Mouse (Mus musculus): ENCODE measurements at regions not wholly inside any gene's neighbourhood (a gene's known extent, or its start where the extent isn't known, plus 50 kb on each side); places are given as distances from the start of the nearest gene placed in this dataset.

- Histone ChIP-seq H3K4me3 (ENCODE audit: control insufficient read depth in 1 of 2, insufficient read depth in 1 of 2, low read depth in 1 of 2, low read length in 2 of 2) (no peak overlapping the region), H3K9ac (ENCODE audit: low read length) (no peak overlapping the region), H3K27ac (replicated peaks in 1 of 2; ENCODE audit: control insufficient read depth in 1 of 2, insufficient read depth in 1 of 2, low read depth in 2 of 2, low read length in 2 of 2) (no peak overlapping the region), H3K4me2 (ENCODE audit: low read length) (no peak overlapping the region), H3K9me3 (ENCODE audit: control insufficient read depth, low read length) (no peaks in the 10 kb centered on the region), H3K27me3 (ENCODE audit: control insufficient read depth, insufficient read depth, low read length) (no peaks in the 10 kb centered on the region), H3K36me3 (ENCODE audit: control insufficient read depth, insufficient read depth, low read length) (no peaks in the 10 kb centered on the region), H3K4me1 (ENCODE audit: control insufficient read depth in 2 of 2, insufficient read depth in 2 of 2, low read length in 2 of 2) (no peaks in the 10 kb centered on the region; a peak in 1 of 4 replicates)
- no peak for ATAC-seq (ENCODE audit: insufficient number of reproducible peaks, insufficient read depth, low FRiP score, low read depth)
- 36% methylated on average over 11 of the region's 11 CpGs for WGBS
These were observed 78.2 kb upstream of the Smad3 start for GRCm38 (mm10) chr9:63836036-63836435.

- no peak overlapping the region for H3K4me2 ChIP-seq (ENCODE audit: low read length)
- no peak overlapping the region for H3K4me3 ChIP-seq (ENCODE audit: control insufficient read depth in 1 of 2, insufficient read depth in 1 of 2, low read depth in 1 of 2, low read length in 2 of 2)
- H3K9ac ChIP-seq (ENCODE audit: low read length): no peak overlapping the region
- WGBS: 61% methylated on average over 3 of the region's 3 CpGs
- no peaks in the 10 kb centered on the region for H3K36me3 ChIP-seq (ENCODE audit: control insufficient read depth, insufficient read depth, low read length)
- H3K4me1 ChIP-seq (ENCODE audit: control insufficient read depth in 2 of 2, insufficient read depth in 2 of 2, low read length in 2 of 2): no peaks in the 10 kb centered on the region; a peak in 1 of 4 replicates
- no peak for ATAC-seq (ENCODE audit: insufficient number of reproducible peaks, insufficient read depth, low FRiP score, low read depth)
- no peaks in the 10 kb centered on the region for H3K27me3 ChIP-seq (ENCODE audit: control insufficient read depth, insufficient read depth, low read length)
- no peak overlapping the region for H3K27ac ChIP-seq (replicated peaks in 1 of 2; ENCODE audit: control insufficient read depth in 1 of 2, insufficient read depth in 1 of 2, low read depth in 2 of 2, low read length in 2 of 2)
- H3K9me3 ChIP-seq (ENCODE audit: control insufficient read depth, low read length): no peaks in the 10 kb centered on the region
These were observed 76.6 kb upstream of the Smad3 start for GRCm38 (mm10) chr9:63834416-63834815.

- Histone ChIP-seq H3K9ac (ENCODE audit: low read length) (no peak overlapping the region), H3K4me1 (ENCODE audit: control insufficient read depth in 2 of 2, insufficient read depth in 2 of 2, low read length in 2 of 2) (no peaks in the 10 kb centered on the region), H3K27me3 (ENCODE audit: control insufficient read depth, insufficient read depth, low read length) (no peaks in the 10 kb centered on the region), H3K9me3 (ENCODE audit: control insufficient read depth, low read length) (no peaks in the 10 kb centered on the region), H3K4me2 (ENCODE audit: low read length) (no peak overlapping the region), H3K4me3 (ENCODE audit: control insufficient read depth in 1 of 2, insufficient read depth in 1 of 2, low read depth in 1 of 2, low read length in 2 of 2) (no peak overlapping the region), H3K27ac (replicated peaks in 1 of 2; ENCODE audit: control insufficient read depth in 1 of 2, insufficient read depth in 1 of 2, low read depth in 2 of 2, low read length in 2 of 2) (no peak overlapping the region), H3K36me3 (ENCODE audit: control insufficient read depth, insufficient read depth, low read length) (no peaks in the 10 kb centered on the region)
- no peak for ATAC-seq (ENCODE audit: insufficient number of reproducible peaks, insufficient read depth, low FRiP score, low read depth)
- WGBS: 76% methylated on average over 3 of the region's 3 CpGs
These were observed 60.4 kb upstream of the Smad3 start for GRCm38 (mm10) chr9:63818163-63818562.

GRCm38 (mm10) chr9:63816540-63816939 lies 58.7 kb upstream of the Smad3 start:
- no peak overlapping the region for H3K4me2 ChIP-seq (ENCODE audit: low read length)
- H3K27ac ChIP-seq (replicated peaks in 1 of 2; ENCODE audit: control insufficient read depth in 1 of 2, insufficient read depth in 1 of 2, low read depth in 2 of 2, low read length in 2 of 2): no peak overlapping the region
- H3K36me3 ChIP-seq (ENCODE audit: control insufficient read depth, insufficient read depth, low read length): no peaks in the 10 kb centered on the region
- H3K9me3 ChIP-seq (ENCODE audit: control insufficient read depth, low read length): no peaks in the 10 kb centered on the region
- 51% methylated on average over 2 of the region's 2 CpGs for WGBS
- H3K4me3 ChIP-seq (ENCODE audit: control insufficient read depth in 1 of 2, insufficient read depth in 1 of 2, low read depth in 1 of 2, low read length in 2 of 2): no peak overlapping the region
- no peak for ATAC-seq (ENCODE audit: insufficient number of reproducible peaks, insufficient read depth, low FRiP score, low read depth)
- H3K27me3 ChIP-seq (ENCODE audit: control insufficient read depth, insufficient read depth, low read length): no peaks in the 10 kb centered on the region
- no peak overlapping the region for H3K9ac ChIP-seq (ENCODE audit: low read length)
- no peaks in the 10 kb centered on the region for H3K4me1 ChIP-seq (ENCODE audit: control insufficient read depth in 2 of 2, insufficient read depth in 2 of 2, low read length in 2 of 2)

- no peaks in the 10 kb centered on the region for H3K9me3 ChIP-seq (ENCODE audit: control insufficient read depth, low read length)
- H3K36me3 ChIP-seq (ENCODE audit: control insufficient read depth, insufficient read depth, low read length): no peaks in the 10 kb centered on the region
- H3K9ac ChIP-seq (ENCODE audit: low read length): no peak overlapping the region
- H3K27ac ChIP-seq (replicated peaks in 1 of 2; ENCODE audit: control insufficient read depth in 1 of 2, insufficient read depth in 1 of 2, low read depth in 2 of 2, low read length in 2 of 2): no peak overlapping the region
- WGBS: 61% methylated on average over 3 of the region's 3 CpGs
- no peak for ATAC-seq (ENCODE audit: insufficient number of reproducible peaks, insufficient read depth, low FRiP score, low read depth)
- no peaks in the 10 kb centered on the region; a peak in 1 of 4 replicates for H3K4me1 ChIP-seq (ENCODE audit: control insufficient read depth in 2 of 2, insufficient read depth in 2 of 2, low read length in 2 of 2)
- no peaks in the 10 kb centered on the region for H3K27me3 ChIP-seq (ENCODE audit: control insufficient read depth, insufficient read depth, low read length)
- H3K4me3 ChIP-seq (ENCODE audit: control insufficient read depth in 1 of 2, insufficient read depth in 1 of 2, low read depth in 1 of 2, low read length in 2 of 2): no peak overlapping the region
- H3K4me2 ChIP-seq (ENCODE audit: low read length): no peak overlapping the region
These were observed 52.2 kb upstream of the Smad3 start for GRCm38 (mm10) chr9:63809901-63810587.

Measured in heart, embryonic 14.5 days (tissue).